Mouse (Mus musculus) small intestine, adult 2 months (tissue): ENCODE data around the gene Klk1b8. TPM values are rescaled to one million over a fixed set of nuclear protein-coding genes. Genes with fewer than 3 reads are reported as not detected.
A peak's percentile ranks its signal among the peaks of the same experiment; 100 is the strongest.
"Not testable (repeated sequence)": the region's sequence is repeated elsewhere in the genome, so short reads cannot be mapped to it uniquely, and the experiment has no call there.

Experiments
- H3K27ac ChIP-seq: fragments of 200-500 bp; 2 replicates; pipeline ENCODE4 v1.5.1; 2012; ENCODE audit warnings: low read depth, low read length, control low read depth, inconsistent platforms; ENCODE audit not compliant: insufficient read depth
- H3K27me3 ChIP-seq: fragments of 200-500 bp; 2 replicates; pipeline ENCODE4 v1.6.1; 2012; ENCODE audit warnings: mild to moderate bottlenecking, moderate library complexity, low read length, inconsistent platforms; ENCODE audit not compliant: control insufficient read depth, insufficient read depth
- H3K36me3 ChIP-seq: fragments of 200-500 bp; 2 replicates; pipeline ENCODE4 v1.6.1; 2012; ENCODE audit warnings: mild to moderate bottlenecking, low read length, control low read depth, inconsistent platforms; ENCODE audit not compliant: control insufficient read depth, insufficient read depth
- H3K4me1 ChIP-seq: fragments of 200-500 bp; 2 replicates; pipeline ENCODE4 v1.6.1; 2012; ENCODE audit warnings: low read length, inconsistent platforms, mixed read lengths; ENCODE audit not compliant: control insufficient read depth, insufficient read depth, insufficient read length
- H3K4me3 ChIP-seq: fragments of 200-500 bp; 2 replicates; pipeline ENCODE4 v1.5.1; 2012; ENCODE audit warnings: low read depth, mild to moderate bottlenecking, control low read depth, inconsistent platforms, low read length, moderate library complexity
- CTCF ChIP-seq: fragments of 200-500 bp; IDR thresholded peaks from 2 replicates; pipeline ENCODE4 v1.5.1; 2012; ENCODE audit warnings: low read depth, mild to moderate bottlenecking, control low read depth, inconsistent platforms, low read length, moderate library complexity, mixed read lengths; ENCODE audit not compliant: insufficient replicate concordance, insufficient read length; ENCODE audit errors: extremely low read depth
- POLR2A ChIP-seq: fragments of 200-500 bp; IDR thresholded peaks from 2 replicates; pipeline ENCODE4 v1.6.1; 2012; ENCODE audit warnings: low read depth, mild to moderate bottlenecking, control low read depth, inconsistent platforms, low read length, moderate library complexity
- WGBS: fragments of 180-500 bp; shearing (Covaris S2); methylation state at CpG from one replicate; pipeline ENCODE4 v1.1.7; 2018; 5-methylcytosine and 5-hydroxymethylcytosine counted together
- polyA plus RNA-seq: library from polyadenylated mRNA; depleted of rRNA; stranded (reverse); fragments of >200 nt; gene quantifications from 2 replicates; pipeline ENCODE4 v1.2.3, GENCODE M21; 2012

Gene Klk1b8
- polyA plus RNA-seq, 1 experiment = not detected

GRCm38 (mm10) chr7:43925985-43926384 is 24.5 kb upstream of the Klk1b8 start:
- no peaks in the 10 kb centered on the region for H3K27me3 ChIP-seq
- 54% methylated on average over 5 of the region's 5 CpGs for WGBS
- H3K27ac ChIP-seq = no peak overlapping the region
- no peaks in the 10 kb centered on the region for H3K4me1 ChIP-seq
- no peaks in the 10 kb centered on the region for H3K36me3 ChIP-seq
- TF ChIP-seq CTCF = peak; percentile 29; the same call in 1 of the 2 replicates
- TF ChIP-seq POLR2A = no peak
- no peak overlapping the region for H3K4me3 ChIP-seq

DNA sequence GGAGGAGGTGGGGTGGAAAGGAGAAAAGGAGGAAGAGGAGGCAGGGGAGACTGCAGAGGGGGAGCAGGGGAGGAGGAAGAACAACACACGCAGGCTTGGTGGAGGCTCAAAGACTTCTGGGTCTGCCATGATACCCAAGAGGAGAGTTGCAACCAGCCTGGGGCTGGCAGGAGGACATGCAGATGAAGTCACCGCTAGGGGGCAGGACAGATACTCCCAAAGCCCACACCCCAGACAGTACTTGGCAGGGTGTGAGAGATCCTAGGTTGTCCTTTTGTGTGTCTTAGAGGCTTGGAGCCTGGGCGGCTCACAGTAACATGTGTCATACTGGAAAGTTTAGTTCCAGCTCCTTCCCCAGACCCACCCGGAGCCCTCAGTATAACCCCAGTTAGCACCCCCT is 21.9 kb upstream of the Klk1b8 start:
- Histone ChIP-seq H3K36me3 (no peaks in the 10 kb centered on the region), H3K4me1 (no peaks in the 10 kb centered on the region), H3K4me3 (no peak overlapping the region), H3K27ac (no peak overlapping the region), H3K27me3 (no peaks in the 10 kb centered on the region)
- TF ChIP-seq POLR2A (no peak), CTCF (peak; percentile 33; the same call in 1 of the 2 replicates)
- 39% methylated on average over 4 of the region's 4 CpGs for WGBS

DNA sequence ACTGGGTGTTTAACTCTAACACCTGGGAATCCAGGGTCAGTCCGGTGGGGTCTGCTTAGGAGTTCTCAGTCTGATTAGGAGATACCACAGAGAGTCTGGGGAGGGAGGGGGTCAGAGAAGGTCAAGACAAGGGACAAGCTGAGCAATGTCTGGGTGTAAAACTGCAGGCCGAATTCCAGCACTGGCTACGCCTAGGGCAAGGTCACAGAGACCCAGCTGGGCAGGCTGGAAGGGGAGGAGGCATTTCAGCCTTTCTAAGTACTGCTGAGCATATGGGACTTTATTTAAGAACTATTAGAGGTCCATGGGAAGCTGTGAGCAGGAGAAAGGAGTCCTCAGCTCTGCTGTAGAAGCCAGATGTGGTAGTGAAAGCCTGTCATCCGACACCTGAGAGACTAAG is 18.1 kb upstream of the Klk1b8 start:
- Histone ChIP-seq H3K27ac (no peak overlapping the region), H3K27me3 (no peaks in the 10 kb centered on the region), H3K4me3 (no peak overlapping the region), H3K4me1 (no peaks in the 10 kb centered on the region), H3K36me3 (no peaks in the 10 kb centered on the region)
- WGBS = 59% methylated on average over 4 of the region's 4 CpGs
- no peak for TF ChIP-seq CTCF
- no peak for TF ChIP-seq POLR2A

DNA sequence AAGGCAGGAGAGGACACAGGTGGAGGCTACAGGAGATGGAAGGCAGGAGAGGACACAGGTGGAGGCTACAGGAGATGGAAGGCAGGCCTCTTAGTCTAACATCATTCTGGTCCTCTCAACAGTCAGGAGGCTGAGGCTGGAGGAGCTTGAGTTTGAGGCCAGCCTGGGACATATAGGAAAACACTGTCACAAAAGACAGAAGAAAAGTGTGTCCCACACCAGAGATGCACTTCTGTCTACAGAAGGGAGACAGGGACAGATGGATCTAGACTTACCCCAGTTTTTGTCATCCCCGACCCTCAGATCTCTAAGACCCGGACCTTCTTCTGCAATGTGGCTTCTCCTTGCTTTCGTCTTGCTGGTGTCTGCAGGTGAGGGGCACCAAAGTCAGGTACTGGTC is 17.0 kb upstream of the Klk1b8 start, which contains the start of gene Klk15:
TSS of gene Klk15 (plus strand) at position 301 of the 400 bp plus-strand sequence.
- 89% methylated on average over 3 of the region's 3 CpGs for WGBS
- TF ChIP-seq POLR2A (no peak), CTCF (no peak)
- Histone ChIP-seq H3K4me1 (no peaks in the 10 kb centered on the region), H3K36me3 (no peaks in the 10 kb centered on the region), H3K27me3 (no peaks in the 10 kb centered on the region), H3K4me3 (no peak within 1 kb of the TSS), H3K27ac (no peak within 1 kb of the TSS)

DNA sequence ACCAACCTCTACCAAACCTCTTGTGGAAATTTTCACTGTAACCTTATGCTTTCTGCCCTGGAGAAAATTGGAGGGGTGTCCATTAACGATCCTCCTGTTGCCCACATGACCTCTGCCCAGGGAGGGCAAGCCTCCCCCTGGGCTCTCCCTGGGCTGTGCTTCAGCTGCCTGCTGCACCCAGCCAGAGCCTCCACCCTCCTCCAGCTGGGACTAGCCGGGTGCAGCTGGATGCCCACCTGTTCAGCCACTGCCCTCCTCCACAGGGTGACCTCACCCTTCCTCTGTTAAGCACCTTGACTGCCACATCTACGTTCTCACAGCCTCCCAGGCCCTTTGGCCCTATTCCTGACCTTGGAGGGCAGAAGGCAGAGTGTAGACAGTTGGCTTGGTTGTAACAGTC is 15.7 kb upstream of the Klk1b8 start:
- TF ChIP-seq CTCF (no peak), POLR2A (no peak)
- Histone ChIP-seq H3K4me3 (no peak overlapping the region), H3K27me3 (no peaks in the 10 kb centered on the region), H3K36me3 (no peaks in the 10 kb centered on the region), H3K4me1 (no peaks in the 10 kb centered on the region), H3K27ac (no peak overlapping the region)
- 35% methylated on average over 3 of the region's 3 CpGs for WGBS

DNA sequence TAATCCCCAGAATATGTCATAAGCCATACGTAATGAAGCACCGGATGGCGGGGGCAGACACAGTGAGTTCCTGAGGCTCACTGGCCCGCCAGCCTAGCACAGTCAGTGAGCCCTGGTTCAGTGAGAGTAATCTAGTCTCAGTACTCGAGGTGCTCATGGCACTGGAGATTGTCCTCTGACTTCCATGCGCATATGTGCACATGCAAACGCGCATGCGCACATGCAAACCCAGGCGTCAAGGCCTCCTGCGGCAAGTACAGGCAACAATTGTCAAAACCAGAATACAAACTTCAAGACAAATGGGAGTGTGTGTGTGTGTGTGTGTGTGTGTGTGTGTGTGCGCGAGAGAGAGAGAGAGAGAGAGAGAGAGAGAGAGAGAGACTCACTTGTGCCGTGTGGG is 13.9 kb upstream of the Klk1b8 start:
- H3K27ac ChIP-seq = no peak overlapping the region
- H3K36me3 ChIP-seq = no peaks in the 10 kb centered on the region
- no peaks in the 10 kb centered on the region for H3K27me3 ChIP-seq
- TF ChIP-seq CTCF (no peak), POLR2A (no peak)
- H3K4me1 ChIP-seq = no peaks in the 10 kb centered on the region
- H3K4me3 ChIP-seq = no peak overlapping the region
- WGBS = 81% methylated on average over 14 of the region's 14 CpGs

DNA sequence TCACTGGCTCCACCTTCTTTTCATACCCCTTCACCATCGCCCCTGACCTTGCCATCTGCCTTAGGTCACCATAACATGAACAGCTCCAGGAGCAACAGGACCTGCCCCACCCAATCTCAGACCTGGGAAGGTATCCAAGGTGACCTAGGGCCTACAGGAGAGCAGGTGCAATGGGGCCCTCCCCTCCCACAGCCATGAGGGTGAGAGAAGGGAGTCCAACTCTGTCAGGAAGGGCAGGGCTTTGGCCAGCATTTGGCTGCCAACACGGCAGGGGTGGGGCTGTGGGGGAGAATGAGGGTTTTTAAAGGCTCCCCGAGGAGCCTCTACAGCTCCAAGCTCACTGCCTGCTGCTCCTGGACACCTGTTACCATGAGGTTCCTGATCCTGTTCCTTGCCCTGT is 8.2 kb upstream of the Klk1b8 start:
- not testable (repeated sequence) for H3K27ac ChIP-seq, H3K36me3 ChIP-seq, H3K4me3 ChIP-seq, H3K27me3 ChIP-seq, H3K4me1 ChIP-seq
- WGBS = 27% methylated on average over 3 of the region's 3 CpGs

- WGBS = 57% methylated on average over 3 of the region's 3 CpGs
- H3K27ac ChIP-seq = no peak overlapping the region
- H3K36me3 ChIP-seq = no peaks in the 10 kb centered on the region
- no peak overlapping the region for H3K4me3 ChIP-seq
- peaks cover 6% of the 10 kb centered on the region; the same call in 1 of the 2 replicates for H3K4me1 ChIP-seq
- TF ChIP-seq POLR2A (no peak), CTCF (no peak)
- H3K27me3 ChIP-seq = no peaks in the 10 kb centered on the region
Observed at GRCm38 (mm10) chr7:43944727-43945264, 5.7 kb upstream of the Klk1b8 start.
